Mouse (Mus musculus) bone marrow, adult 2 months (tissue): Measurements from ENCODE around the gene Cat. TPM values are rescaled to one million over a fixed set of nuclear protein-coding genes. Genes with fewer than 3 reads are reported as not detected.
A peak's percentile ranks its signal among the peaks of the same experiment; 100 is the strongest.

Source experiments
- H3K27ac ChIP-seq: fragments of 200-500 bp; 2 replicates; pipeline ENCODE4 v1.5.1; 2012; ENCODE audit warnings: low read depth, mild to moderate bottlenecking, control low read depth, inconsistent platforms, low read length; ENCODE audit not compliant: control insufficient read depth, poor library complexity, insufficient read depth
- H3K4me1 ChIP-seq: fragments of 200-500 bp; 2 replicates; pipeline ENCODE4 v1.6.1; 2011; ENCODE audit warnings: low read length; ENCODE audit not compliant: control insufficient read depth, insufficient read depth
- H3K4me3 ChIP-seq: fragments of 200-500 bp; replicated peaks from 2 replicates; pipeline ENCODE3; 2011; ENCODE audit warnings: mild to moderate bottlenecking, low read depth, low read length, control low read depth; ENCODE audit not compliant: control insufficient read depth
- CTCF ChIP-seq: fragments of 200-500 bp; IDR thresholded peaks from 2 replicates; pipeline ENCODE4 v1.5.1; 2011; ENCODE audit warnings: low read length, control low read depth; ENCODE audit not compliant: control insufficient read depth, insufficient read depth
- POLR2A ChIP-seq: fragments of 200-500 bp; IDR thresholded peaks from 2 replicates; pipeline ENCODE4 v1.6.1; 2011; ENCODE audit warnings: low read depth, mild to moderate bottlenecking, control low read depth, low read length, borderline replicate concordance; ENCODE audit not compliant: control insufficient read depth
- WGBS: fragments of 180-500 bp; shearing (Covaris S2); methylation state at CpG from one replicate; pipeline ENCODE4 v1.1.7; 2018; 5-methylcytosine and 5-hydroxymethylcytosine counted together
- polyA plus RNA-seq: library from polyadenylated mRNA; stranded (reverse); fragments of >200 nt; gene quantifications from 2 replicates; pipeline ENCODE4 v1.2.4, GENCODE M21; 2011; ENCODE audit warnings: low replicate concordance; ENCODE audit not compliant: missing spikeins, insufficient read depth, insufficient read length

Gene Cat
- 59.9 and 62.6 TPM in 2 replicates for polyA plus RNA-seq

GRCm38 (mm10) chr2:103484617-103485401 lies at the start of gene Cat:
TSS of gene Cat (minus strand) at chr2:103485160.
- H3K4me1 ChIP-seq = peaks cover 2% of the 10 kb centered on the region
- TF ChIP-seq CTCF (peak; percentile 14; the same call in 1 of the 2 replicates), POLR2A (peak; percentile 100)
- under 1% methylated on average over 41 of the region's 41 CpGs for WGBS
- peak within 1 kb of the TSS; percentile 92 for H3K27ac ChIP-seq
- H3K4me3 ChIP-seq = peak within 1 kb of the TSS; percentile 99

GRCm38 (mm10) chr2:103525596-103525995 lies 40.6 kb upstream of the Cat start:
- Histone ChIP-seq H3K27ac (no peak overlapping the region), H3K4me1 (no peaks in the 10 kb centered on the region), H3K4me3 (no peak overlapping the region)
- 80% methylated on average over 1 of the region's 1 CpGs for WGBS
- TF ChIP-seq CTCF (no peak), POLR2A (no peak)

DNA sequence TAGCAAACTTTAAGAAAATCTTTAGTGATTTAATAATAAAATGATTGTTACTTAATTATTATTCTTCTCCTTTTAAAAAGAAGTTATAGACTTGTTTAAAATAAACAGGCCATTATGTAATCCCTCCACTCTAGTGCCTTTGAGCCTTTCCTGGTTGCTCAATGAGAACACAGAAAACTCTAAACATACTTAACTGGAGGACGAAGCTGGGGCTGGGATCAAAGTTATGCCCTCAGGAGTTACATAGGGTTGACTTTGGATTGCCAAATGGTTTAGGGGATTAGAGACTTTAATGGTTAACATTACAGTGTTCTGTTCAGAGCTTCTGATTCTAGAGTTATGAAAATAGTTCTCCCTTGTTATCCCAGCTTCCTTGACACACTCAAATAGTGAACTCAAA lies 31.5 kb upstream of the Cat start:
- Histone ChIP-seq H3K4me3 (no peak overlapping the region), H3K27ac (no peak overlapping the region), H3K4me1 (no peaks in the 10 kb centered on the region)
- 49% methylated on average over 1 of the region's 1 CpGs for WGBS
- TF ChIP-seq CTCF (no peak), POLR2A (no peak)

DNA sequence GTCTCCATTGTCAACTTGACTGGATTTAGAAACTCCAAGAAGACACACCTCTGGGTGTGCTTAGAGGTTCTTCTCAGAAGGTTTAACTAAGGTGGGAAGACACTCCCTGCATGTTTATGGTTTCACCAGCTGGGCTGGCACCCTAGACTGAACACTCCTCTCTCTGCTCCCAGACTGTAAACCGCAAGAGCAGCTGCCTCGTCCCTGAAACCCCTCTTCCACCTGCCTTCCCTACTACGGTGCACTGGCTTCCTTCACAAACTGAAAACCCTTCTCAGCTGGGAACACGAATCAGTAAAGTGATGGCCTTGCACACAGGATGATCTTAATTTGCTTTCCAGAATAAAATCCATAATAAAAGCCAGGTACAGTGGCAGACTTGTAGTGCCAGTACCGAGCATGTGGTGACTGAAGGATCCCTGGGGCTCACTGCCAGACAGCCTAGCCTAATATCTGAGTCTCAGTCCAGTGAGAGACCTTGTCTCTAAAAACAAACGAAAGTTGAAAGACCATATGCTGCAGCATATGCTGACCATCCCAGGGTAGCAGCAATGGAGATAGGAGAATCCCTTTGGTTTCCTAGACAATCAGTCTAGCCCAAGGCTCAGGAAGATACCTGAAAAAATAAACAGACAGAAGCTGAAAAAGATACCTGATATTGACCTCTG lies 30.7 kb upstream of the Cat start:
- 72% methylated on average over 6 of the region's 6 CpGs for WGBS
- TF ChIP-seq CTCF (no peak), POLR2A (no peak)
- Histone ChIP-seq H3K27ac (no peak overlapping the region), H3K4me1 (no peaks in the 10 kb centered on the region), H3K4me3 (no peak overlapping the region)

DNA sequence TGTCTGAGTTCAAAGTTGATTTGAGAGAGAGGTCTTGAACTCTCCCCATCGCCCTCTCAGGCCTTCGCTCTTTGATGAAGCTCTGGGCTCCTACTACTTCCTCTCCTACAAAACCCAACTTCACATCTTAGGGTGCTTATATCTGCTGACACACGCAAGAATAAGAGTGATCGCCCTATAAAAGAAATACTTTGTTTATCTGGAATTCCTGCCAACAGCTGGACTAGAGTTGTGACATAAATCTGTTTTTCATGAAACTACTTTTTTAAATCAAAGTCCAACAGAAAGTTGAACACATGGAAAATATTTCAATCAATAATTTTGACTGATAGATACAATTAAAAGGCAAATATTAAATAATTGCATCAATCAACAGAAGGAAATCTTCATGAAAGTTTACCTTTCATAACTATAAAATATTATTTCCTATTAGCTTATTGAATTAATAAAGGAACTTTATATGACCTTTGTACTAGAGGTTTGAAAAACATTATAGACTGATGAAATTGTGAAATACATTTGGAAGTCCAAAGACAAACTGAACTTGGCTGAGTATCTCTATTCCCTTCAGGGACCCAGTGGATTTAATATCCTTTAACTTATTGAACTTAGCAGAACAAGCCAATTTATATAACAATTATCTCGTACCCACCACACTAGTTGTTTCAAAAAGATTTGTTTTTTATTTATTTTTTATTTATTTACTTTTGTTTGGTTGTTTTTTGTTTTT lies 27.3 kb upstream of the Cat start:
- H3K4me3 ChIP-seq = no peak overlapping the region
- TF ChIP-seq CTCF (no peak), POLR2A (no peak)
- WGBS = 85% methylated on average over 5 of the region's 5 CpGs
- H3K27ac ChIP-seq = no peak overlapping the region
- H3K4me1 ChIP-seq = no peaks in the 10 kb centered on the region

- 86% methylated on average over 1 of the region's 1 CpGs for WGBS
- no peaks in the 10 kb centered on the region for H3K4me1 ChIP-seq
- H3K4me3 ChIP-seq = no peak overlapping the region
- TF ChIP-seq POLR2A (no peak), CTCF (no peak)
- no peak overlapping the region for H3K27ac ChIP-seq
Measured at GRCm38 (mm10) chr2:103511631-103512030, 26.7 kb upstream of the Cat start.

GRCm38 (mm10) chr2:103511042-103511441 lies 26.1 kb upstream of the Cat start:
- 86% methylated on average over 1 of the region's 1 CpGs for WGBS
- no peak overlapping the region for H3K4me3 ChIP-seq
- no peaks in the 10 kb centered on the region for H3K4me1 ChIP-seq
- H3K27ac ChIP-seq = no peak overlapping the region
- no peak for TF ChIP-seq CTCF
- TF ChIP-seq POLR2A = no peak

DNA sequence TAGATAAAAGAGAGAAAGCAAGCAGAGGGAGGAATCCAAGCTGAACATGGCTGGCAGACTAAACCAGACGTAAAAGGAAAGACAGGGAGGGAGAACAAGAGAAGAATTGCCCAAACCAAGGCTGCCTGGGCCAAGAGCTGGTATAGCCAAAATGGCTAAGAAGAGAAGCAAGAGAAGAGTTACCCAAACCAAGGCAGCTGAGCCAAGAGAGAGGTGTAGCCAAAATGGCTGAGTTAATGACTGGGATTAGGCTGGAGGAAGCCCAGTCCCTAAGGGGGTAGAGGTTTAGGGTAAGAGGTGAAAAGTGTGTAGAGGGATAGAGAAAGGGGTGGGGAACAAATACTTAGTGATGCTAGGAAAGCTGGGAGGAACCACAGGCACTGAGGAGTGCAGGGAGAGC lies 22.7 kb upstream of the Cat start:
- TF ChIP-seq CTCF = no peak
- no peak for TF ChIP-seq POLR2A
- H3K4me1 ChIP-seq = no peaks in the 10 kb centered on the region
- WGBS = 71% methylated on average over 1 of the region's 1 CpGs
- no peak overlapping the region for H3K27ac ChIP-seq
- no peak overlapping the region for H3K4me3 ChIP-seq
